Mouse (Mus musculus) liver, embryonic 12.5 days (tissue): Measurements from ENCODE around the gene Gstm6. TPM values are rescaled to one million over a fixed set of nuclear protein-coding genes. Genes with fewer than 3 reads are reported as not detected.
A peak's percentile ranks its signal among the peaks of the same experiment; 100 is the strongest.
"Not testable (repeated sequence)": the region's sequence is repeated elsewhere in the genome, so short reads cannot be mapped to it uniquely, and the experiment has no call there.

Experiments
- ATAC-seq: fragments of 200-750 bp; cut with Nextera tagmentation; 2 replicates; pipeline ENCODE4 v1.8.0; 2017; ENCODE audit warnings: moderate number of reproducible peaks, mild to moderate bottlenecking, moderate library complexity
- H3K27ac ChIP-seq: fragments of 300-500 bp; sonication (generic); 2 replicates; pipeline ENCODE4 v1.5.1; 2016; ENCODE audit warnings: mild to moderate bottlenecking
- H3K27me3 ChIP-seq: fragments of 300-500 bp; sonication (generic); replicated peaks from 2 replicates; pipeline ENCODE4 v1.6.1; 2016; ENCODE audit warnings: mild to moderate bottlenecking, moderate library complexity
- H3K36me3 ChIP-seq: fragments of 300-500 bp; sonication (generic); 2 replicates; pipeline ENCODE4 v1.6.1; 2016; ENCODE audit warnings: mild to moderate bottlenecking, moderate library complexity
- H3K4me1 ChIP-seq: fragments of 300-500 bp; sonication (generic); 2 replicates; pipeline ENCODE4 v1.6.1; 2016
- H3K4me2 ChIP-seq: fragments of 300-500 bp; sonication (generic); 2 replicates; pipeline ENCODE4 v1.6.1; 2016; ENCODE audit warnings: mild to moderate bottlenecking, moderate library complexity
- H3K4me3 ChIP-seq: fragments of 300-500 bp; sonication (generic); 2 replicates; pipeline ENCODE4 v1.5.1; 2016; ENCODE audit warnings: mild to moderate bottlenecking, moderate library complexity
- H3K9ac ChIP-seq: fragments of 300-500 bp; sonication (generic); 2 replicates; pipeline ENCODE4 v1.6.1; 2016; ENCODE audit warnings: mild to moderate bottlenecking, moderate library complexity
- H3K9me3 ChIP-seq: fragments of 300-500 bp; sonication (generic); replicated peaks from 2 replicates; pipeline ENCODE4 v1.6.1; 2016; ENCODE audit warnings: mild to moderate bottlenecking, moderate library complexity
- WGBS: fragments of 180-500 bp; shearing (Covaris S2); methylation state at CpG from one replicate; pipeline ENCODE4 v1.1.7; 2016; ENCODE audit not compliant: insufficient replicate concordance; 5-methylcytosine and 5-hydroxymethylcytosine counted together
- polyA plus RNA-seq: library from polyadenylated mRNA; unstranded; fragments of >200 nt; fragmentation: Nextera tagmentation; extraction: Ambion mirVana; gene quantifications from 2 replicates; pipeline ENCODE4 v1.2.1, GENCODE M21; 2016

Gene Gstm6
- polyA plus RNA-seq: 7.1 and 7.5 TPM in 2 replicates

GRCm38 (mm10) chr3:107943239-107943990, at the start of gene Gstm6:
Gstm6 (minus strand) TSS chr3:107943749.
- H3K9ac ChIP-seq: no peak within 1 kb of the TSS
- peak; percentile 44 for ATAC-seq
- WGBS: 18% methylated on average over 20 of the region's 20 CpGs

GRCm38 (mm10) chr3:107986041-107986562, 42.6 kb upstream of the Gstm6 start, which contains the start of gene Gstm2:
Gstm2 (minus strand) TSS chr3:107986453.
- H3K36me3 ChIP-seq: no peaks in the 10 kb centered on the region
- no peaks in the 10 kb centered on the region for H3K4me1 ChIP-seq
- H3K27me3 ChIP-seq: no peaks in the 10 kb centered on the region
- H3K4me3 ChIP-seq: no peak within 1 kb of the TSS
- no peaks in the 10 kb centered on the region for H3K9me3 ChIP-seq
- no peak for ATAC-seq
- H3K27ac ChIP-seq: no peak within 1 kb of the TSS
- 43% methylated on average over 8 of the region's 8 CpGs for WGBS
- H3K4me2 ChIP-seq: peak within 1 kb of the TSS; percentile 10; the same call in 1 of the 2 replicates
- no peak within 1 kb of the TSS for H3K9ac ChIP-seq

More at GRCm38 (mm10) chr3:107943239-107943990, at the start of gene Gstm6:
- Histone ChIP-seq H3K27ac (no peak within 1 kb of the TSS), H3K4me3 (peak within 1 kb of the TSS; percentile 17; the same call in 1 of the 2 replicates), H3K4me2 (peak within 1 kb of the TSS; percentile 45), H3K4me1 (peaks cover 7% of the 10 kb centered on the region; the same call in 1 of the 2 replicates), H3K9me3 (no peaks in the 10 kb centered on the region), H3K27me3 (no peaks in the 10 kb centered on the region), H3K36me3 (no peaks in the 10 kb centered on the region)

- not testable (repeated sequence) for H3K9ac ChIP-seq, H3K9me3 ChIP-seq, H3K4me1 ChIP-seq, H3K4me2 ChIP-seq, H3K4me3 ChIP-seq, ATAC-seq, H3K36me3 ChIP-seq, H3K27me3 ChIP-seq, H3K27ac ChIP-seq
- WGBS: 81% methylated on average over 2 of the region's 2 CpGs
These were observed 41.6 kb upstream of the Gstm6 start for GRCm38 (mm10) chr3:107985141-107985540.

- no peak for ATAC-seq
- Histone ChIP-seq H3K9ac (no peak overlapping the region), H3K4me2 (no peak overlapping the region), H3K36me3 (no peaks in the 10 kb centered on the region), H3K4me3 (no peak overlapping the region), H3K4me1 (no peaks in the 10 kb centered on the region), H3K27ac (no peak overlapping the region), H3K27me3 (no peaks in the 10 kb centered on the region), H3K9me3 (no peaks in the 10 kb centered on the region)
- WGBS: 55% methylated on average over 5 of the region's 5 CpGs
These were observed 40.9 kb upstream of the Gstm6 start for GRCm38 (mm10) chr3:107984471-107984870.

GRCm38 (mm10) chr3:107983771-107984170, 40.2 kb upstream of the Gstm6 start:
- H3K9me3 ChIP-seq: no peaks in the 10 kb centered on the region
- no peak overlapping the region for H3K4me3 ChIP-seq
- 35% methylated on average over 3 of the region's 3 CpGs for WGBS
- H3K4me1 ChIP-seq: no peaks in the 10 kb centered on the region
- ATAC-seq: no peak
- H3K9ac ChIP-seq: no peak overlapping the region
- no peaks in the 10 kb centered on the region for H3K36me3 ChIP-seq
- no peak overlapping the region for H3K4me2 ChIP-seq
- no peak overlapping the region for H3K27ac ChIP-seq
- H3K27me3 ChIP-seq: no peaks in the 10 kb centered on the region

GRCm38 (mm10) chr3:107982726-107983125, 39.2 kb upstream of the Gstm6 start:
- H3K36me3 ChIP-seq: no peaks in the 10 kb centered on the region
- 57% methylated on average over 6 of the region's 6 CpGs for WGBS
- H3K27me3 ChIP-seq: no peaks in the 10 kb centered on the region
- no peaks in the 10 kb centered on the region for H3K9me3 ChIP-seq
- no peaks in the 10 kb centered on the region for H3K4me1 ChIP-seq
- H3K27ac ChIP-seq: no peak overlapping the region
- no peak overlapping the region for H3K4me3 ChIP-seq
- no peak overlapping the region for H3K4me2 ChIP-seq
- ATAC-seq: no peak
- no peak overlapping the region for H3K9ac ChIP-seq

GRCm38 (mm10) chr3:107981261-107981660, 37.7 kb upstream of the Gstm6 start:
- Histone ChIP-seq H3K9ac (no peak overlapping the region), H3K27ac (no peak overlapping the region), H3K27me3 (no peaks in the 10 kb centered on the region), H3K4me2 (no peak overlapping the region), H3K36me3 (no peaks in the 10 kb centered on the region), H3K4me3 (no peak overlapping the region), H3K9me3 (no peaks in the 10 kb centered on the region), H3K4me1 (no peaks in the 10 kb centered on the region)
- ATAC-seq: no peak
- 61% methylated on average over 3 of the region's 3 CpGs for WGBS

GRCm38 (mm10) chr3:107977691-107978090, 34.1 kb upstream of the Gstm6 start:
- no peak overlapping the region for H3K27ac ChIP-seq
- H3K4me3 ChIP-seq: no peak overlapping the region
- WGBS: 51% methylated on average over 3 of the region's 3 CpGs
- H3K4me2 ChIP-seq: no peak overlapping the region
- no peaks in the 10 kb centered on the region for H3K9me3 ChIP-seq
- no peak overlapping the region for H3K9ac ChIP-seq
- H3K36me3 ChIP-seq: no peaks in the 10 kb centered on the region
- H3K27me3 ChIP-seq: no peaks in the 10 kb centered on the region
- no peak for ATAC-seq
- H3K4me1 ChIP-seq: no peaks in the 10 kb centered on the region

GRCm38 (mm10) chr3:107974237-107974636, 30.7 kb upstream of the Gstm6 start:
- Histone ChIP-seq H3K36me3 (no peaks in the 10 kb centered on the region), H3K27ac (no peak overlapping the region), H3K4me1 (0 out of 2 replicates have a peak, but pooled peaks cover 5% of the 10 kb centered on the region), H3K4me3 (no peak overlapping the region), H3K4me2 (no peak overlapping the region), H3K9me3 (no peaks in the 10 kb centered on the region), H3K9ac (no peak overlapping the region), H3K27me3 (0 out of 2 replicates have a peak, but pooled peaks cover 4% of the 10 kb centered on the region)
- no peak for ATAC-seq
- WGBS: 63% methylated on average over 1 of the region's 1 CpGs

GRCm38 (mm10) chr3:107972070-107972469, 28.5 kb upstream of the Gstm6 start:
- H3K4me3 ChIP-seq: no peak overlapping the region
- H3K9me3 ChIP-seq: no peaks in the 10 kb centered on the region
- WGBS: 68% methylated on average over 3 of the region's 3 CpGs
- no peak for ATAC-seq
- no peak overlapping the region for H3K4me2 ChIP-seq
- no peak overlapping the region for H3K27ac ChIP-seq
- H3K4me1 ChIP-seq: 0 out of 2 replicates have a peak, but pooled peaks cover 7% of the 10 kb centered on the region
- H3K36me3 ChIP-seq: no peaks in the 10 kb centered on the region
- H3K9ac ChIP-seq: no peak overlapping the region
- H3K27me3 ChIP-seq: 0 out of 2 replicates have a peak, but pooled peaks cover 4% of the 10 kb centered on the region

GRCm38 (mm10) chr3:107971101-107971500, 27.6 kb upstream of the Gstm6 start:
- not testable (repeated sequence) for H3K27me3 ChIP-seq, ATAC-seq, H3K4me3 ChIP-seq, H3K9ac ChIP-seq, H3K4me1 ChIP-seq, H3K27ac ChIP-seq, H3K9me3 ChIP-seq, H3K36me3 ChIP-seq, H3K4me2 ChIP-seq
- WGBS: 53% methylated on average over 3 of the region's 3 CpGs

- H3K4me3 ChIP-seq: no peak within 1 kb of the TSS
- peak; percentile 29; the same call in 1 of the 2 replicates for ATAC-seq
- H3K4me2 ChIP-seq: peak within 1 kb of the TSS; percentile 2; the same call in 1 of the 2 replicates
- H3K27me3 ChIP-seq: 0 out of 2 replicates have a peak, but pooled peaks cover 4% of the 10 kb centered on the region
- H3K27ac ChIP-seq: no peak within 1 kb of the TSS
- no peaks in the 10 kb centered on the region for H3K36me3 ChIP-seq
- no peaks in the 10 kb centered on the region for H3K9me3 ChIP-seq
- peaks cover 21% of the 10 kb centered on the region for H3K4me1 ChIP-seq
- 40% methylated on average over 13 of the region's 13 CpGs for WGBS
- no peak within 1 kb of the TSS for H3K9ac ChIP-seq
These were observed 25.3 kb upstream of the Gstm6 start, which contains the start of gene Gstm3 for GRCm38 (mm10) chr3:107968724-107969395. Gstm3 (minus strand) TSS chr3:107969283.
